Mouse (Mus musculus): Measurements from ENCODE around the gene Rad21l. TPM values are rescaled to one million over a fixed set of nuclear protein-coding genes. Genes with fewer than 3 reads are reported as not detected.

Gene Rad21l
- total and polyA plus RNA-seq, 2 experiments from 2014 or later, result not detected

DNA sequence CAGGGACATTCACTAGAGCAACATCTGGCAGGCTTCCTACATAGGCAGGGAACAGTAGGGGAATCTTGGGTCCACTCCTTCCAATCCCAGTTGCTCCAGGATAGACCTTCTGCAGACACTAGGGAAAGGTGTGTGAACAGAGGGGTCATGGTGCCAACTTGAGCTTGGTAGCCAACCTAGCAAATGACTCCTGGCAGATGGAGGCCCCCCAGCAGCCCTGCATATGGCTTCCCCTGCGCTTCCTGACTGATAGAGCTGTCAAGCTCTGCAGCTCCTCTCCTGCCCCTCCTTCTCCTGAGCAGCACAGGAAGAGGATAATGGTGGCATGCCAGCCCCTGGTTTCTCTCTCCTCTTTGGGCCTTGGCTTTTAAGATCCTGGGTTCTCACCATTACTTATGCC, 59.9 kb downstream of the Rad21l start:
- no peak for ATAC-seq (ENCODE audit: insufficient read depth, low read depth)
- H3K9ac ChIP-seq (replicated peaks; ENCODE audit: low read depth, low read length), result no peak overlapping the region
- H3K4me1 ChIP-seq (ENCODE audit: control insufficient read depth, insufficient read depth), result no peaks in the 10 kb centered on the region
- H3K36me3 ChIP-seq (replicated peaks; ENCODE audit: control insufficient read depth, insufficient read depth, low read length), result no peaks in the 10 kb centered on the region
- 55% methylated on average over 1 of the region's 1 CpGs for WGBS
- H3K27ac ChIP-seq (ENCODE audit: low read depth), result no peak overlapping the region
- no peak overlapping the region for H3K4me2 ChIP-seq (ENCODE audit: low read depth, low read length)
- H3K4me3 ChIP-seq (ENCODE audit: low read depth, low read length), result no peak overlapping the region
- no peaks in the 10 kb centered on the region for H3K27me3 ChIP-seq (ENCODE audit: control insufficient read depth, insufficient read depth, low read length)
- no peaks in the 10 kb centered on the region for H3K9me3 ChIP-seq (replicated peaks; ENCODE audit: control insufficient read depth, low read length)
- no peak for DNase-seq (ENCODE audit: low spot score)
- TF ChIP-seq EP300 (IDR thresholded peaks at IDR 0.05; ENCODE audit: low read depth) (no peak), CTCF (IDR thresholded peaks at IDR 0.05; ENCODE audit: low read depth) (no peak)

DNA sequence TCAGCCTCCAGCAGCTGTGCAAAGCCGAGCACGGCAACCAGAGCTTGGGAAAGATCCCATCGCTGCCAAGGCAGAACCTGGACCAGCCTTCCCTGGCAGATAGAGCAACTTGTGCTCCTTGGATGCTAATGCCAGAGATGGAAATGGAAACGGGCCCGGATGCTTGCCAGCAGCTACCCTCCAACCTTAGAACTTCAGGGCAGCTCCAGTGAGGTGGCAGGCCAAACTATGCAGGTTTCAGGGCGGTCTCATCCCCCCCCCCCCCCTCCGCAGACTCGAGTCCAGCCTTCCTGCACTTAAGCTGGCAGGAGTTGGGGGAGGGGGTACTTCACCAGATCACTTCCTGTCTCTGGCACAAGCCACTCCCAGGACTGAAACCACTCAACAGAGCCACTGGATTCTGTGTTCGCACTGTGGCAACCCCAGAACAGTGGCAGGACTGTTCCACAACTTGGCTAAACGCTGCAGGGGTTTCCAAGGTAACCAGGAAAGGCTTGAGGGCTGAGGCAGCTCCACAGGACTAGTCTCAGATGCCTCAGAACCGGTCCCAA, 62.8 kb downstream of the Rad21l start:
- no peak overlapping the region for H3K4me2 ChIP-seq (ENCODE audit: low read depth, low read length)
- no peak for ATAC-seq (ENCODE audit: insufficient read depth, low read depth)
- no peak for DNase-seq (ENCODE audit: low spot score)
- H3K4me1 ChIP-seq (ENCODE audit: control insufficient read depth, insufficient read depth), result no peaks in the 10 kb centered on the region
- no peak overlapping the region for H3K27ac ChIP-seq (ENCODE audit: low read depth)
- 36% methylated on average over 11 of the region's 11 CpGs for WGBS
- TF ChIP-seq EP300 (IDR thresholded peaks at IDR 0.05; ENCODE audit: low read depth) (no peak), CTCF (IDR thresholded peaks at IDR 0.05; ENCODE audit: low read depth) (no peak)
- H3K36me3 ChIP-seq (replicated peaks; ENCODE audit: control insufficient read depth, insufficient read depth, low read length), result no peaks in the 10 kb centered on the region
- no peaks in the 10 kb centered on the region for H3K27me3 ChIP-seq (ENCODE audit: control insufficient read depth, insufficient read depth, low read length)
- no peak overlapping the region for H3K9ac ChIP-seq (replicated peaks; ENCODE audit: low read depth, low read length)
- H3K9me3 ChIP-seq (replicated peaks; ENCODE audit: control insufficient read depth, low read length), result no peaks in the 10 kb centered on the region
- no peak overlapping the region for H3K4me3 ChIP-seq (ENCODE audit: low read depth, low read length)

DNA sequence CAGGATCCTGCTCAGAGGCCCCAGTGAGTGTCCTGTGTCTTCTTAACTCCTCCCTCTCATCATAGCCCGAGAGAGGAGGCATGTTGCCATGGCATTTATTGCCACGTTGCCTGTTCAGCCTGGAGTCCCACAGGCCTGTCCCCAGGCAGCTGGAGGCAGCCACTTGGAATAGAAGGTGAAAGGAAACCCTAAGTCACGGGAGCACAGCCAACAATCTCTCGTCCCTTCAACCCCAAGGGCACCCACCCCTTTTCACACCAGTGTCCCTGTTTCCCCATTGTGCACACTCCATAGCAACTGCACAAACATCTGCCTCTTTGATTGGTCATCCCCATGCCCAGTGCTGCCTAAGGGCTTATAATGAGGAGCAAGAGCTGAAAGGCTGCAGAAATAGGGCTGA, 64.7 kb downstream of the Rad21l start:
- no peaks in the 10 kb centered on the region for H3K4me1 ChIP-seq (ENCODE audit: control insufficient read depth, insufficient read depth)
- TF ChIP-seq EP300 (IDR thresholded peaks at IDR 0.05; ENCODE audit: low read depth) (no peak), CTCF (IDR thresholded peaks at IDR 0.05; ENCODE audit: low read depth) (no peak)
- no peak overlapping the region for H3K4me3 ChIP-seq (ENCODE audit: low read depth, low read length)
- H3K27me3 ChIP-seq (ENCODE audit: control insufficient read depth, insufficient read depth, low read length), result no peaks in the 10 kb centered on the region
- H3K9me3 ChIP-seq (replicated peaks; ENCODE audit: control insufficient read depth, low read length), result no peaks in the 10 kb centered on the region
- H3K27ac ChIP-seq (ENCODE audit: low read depth), result no peak overlapping the region
- no peaks in the 10 kb centered on the region for H3K36me3 ChIP-seq (replicated peaks; ENCODE audit: control insufficient read depth, insufficient read depth, low read length)
- no peak for ATAC-seq (ENCODE audit: insufficient read depth, low read depth)
- no peak overlapping the region for H3K4me2 ChIP-seq (ENCODE audit: low read depth, low read length)
- no peak overlapping the region for H3K9ac ChIP-seq (replicated peaks; ENCODE audit: low read depth, low read length)
- no peak for DNase-seq (ENCODE audit: low spot score)
- WGBS, result 39% methylated on average over 4 of the region's 4 CpGs

DNA sequence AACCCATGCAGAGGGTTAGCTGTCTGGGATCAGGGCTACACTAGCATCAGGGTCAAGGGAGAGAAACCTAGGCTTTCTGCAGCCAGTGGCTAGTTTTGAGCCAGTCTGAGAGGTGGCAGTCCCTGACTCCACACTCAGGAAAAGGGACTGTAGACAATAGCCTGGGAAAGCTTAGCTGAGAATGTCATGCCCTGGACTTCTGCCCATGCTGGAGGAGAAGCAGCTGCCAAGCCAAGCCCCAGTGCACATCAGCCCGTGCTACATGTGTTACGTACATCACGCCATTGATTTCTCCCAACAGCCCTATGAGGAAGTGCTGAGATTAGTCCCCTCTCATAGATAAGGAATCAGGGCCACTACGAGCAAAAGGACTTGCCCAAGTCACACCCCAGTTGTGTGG, 66.2 kb downstream of the Rad21l start:
- H3K9me3 ChIP-seq (replicated peaks; ENCODE audit: control insufficient read depth, low read length), result no peaks in the 10 kb centered on the region
- H3K4me1 ChIP-seq (ENCODE audit: control insufficient read depth, insufficient read depth), result no peaks in the 10 kb centered on the region
- no peaks in the 10 kb centered on the region for H3K36me3 ChIP-seq (replicated peaks; ENCODE audit: control insufficient read depth, insufficient read depth, low read length)
- no peaks in the 10 kb centered on the region for H3K27me3 ChIP-seq (ENCODE audit: control insufficient read depth, insufficient read depth, low read length)
- H3K4me3 ChIP-seq (ENCODE audit: low read depth, low read length), result no peak overlapping the region
- no peak overlapping the region for H3K9ac ChIP-seq (replicated peaks; ENCODE audit: low read depth, low read length)
- WGBS, result 20% methylated on average over 4 of the region's 4 CpGs
- H3K4me2 ChIP-seq (ENCODE audit: low read depth, low read length), result no peak overlapping the region
- DNase-seq (ENCODE audit: low spot score), result no peak
- TF ChIP-seq CTCF (IDR thresholded peaks at IDR 0.05; ENCODE audit: low read depth) (no peak), EP300 (IDR thresholded peaks at IDR 0.05; ENCODE audit: low read depth) (no peak)
- ATAC-seq (ENCODE audit: insufficient read depth, low read depth), result no peak
- H3K27ac ChIP-seq (ENCODE audit: low read depth), result no peak overlapping the region

GRCm38 (mm10) chr2:151598068-151598467, 70.3 kb downstream of the Rad21l start:
- no peak overlapping the region for H3K9ac ChIP-seq (replicated peaks; ENCODE audit: low read depth, low read length)
- H3K9me3 ChIP-seq (replicated peaks; ENCODE audit: control insufficient read depth, low read length), result no peaks in the 10 kb centered on the region
- 56% methylated on average over 2 of the region's 2 CpGs for WGBS
- DNase-seq (ENCODE audit: low spot score), result no peak
- H3K4me1 ChIP-seq (ENCODE audit: control insufficient read depth, insufficient read depth), result no peaks in the 10 kb centered on the region
- H3K27me3 ChIP-seq (ENCODE audit: control insufficient read depth, insufficient read depth, low read length), result no peaks in the 10 kb centered on the region
- no peak overlapping the region for H3K4me2 ChIP-seq (ENCODE audit: low read depth, low read length)
- no peak overlapping the region for H3K27ac ChIP-seq (ENCODE audit: low read depth)
- H3K36me3 ChIP-seq (replicated peaks; ENCODE audit: control insufficient read depth, insufficient read depth, low read length), result no peaks in the 10 kb centered on the region
- no peak for TF ChIP-seq EP300 (IDR thresholded peaks at IDR 0.05; ENCODE audit: low read depth)
- H3K4me3 ChIP-seq (ENCODE audit: low read depth, low read length), result no peak overlapping the region
- no peak for ATAC-seq (ENCODE audit: insufficient read depth, low read depth)

Other genes starting within 250 kb of the Rad21l start
- not detected in 2 replicates for gene 4921509C19Rik, start 192.4 kb downstream of the Rad21l start, total RNA-seq (2014; rRNA removed; ENCODE audit: low replicate concordance)
- not detected in 2 replicates for gene 4921509C19Rik, start 192.4 kb downstream of the Rad21l start, polyA plus RNA-seq (2015; fragmentation: Nextera tagmentation; extraction: Ambion mirVana)
- gene Nsfl1c, start 174.4 kb downstream of the Rad21l start, total RNA-seq (2014; rRNA removed; ENCODE audit: low replicate concordance), result 37.7 and 41.7 TPM in 2 replicates
- 115 and 117 TPM in 2 replicates for gene Nsfl1c, start 174.4 kb downstream of the Rad21l start, polyA plus RNA-seq (2015; fragmentation: Nextera tagmentation; extraction: Ambion mirVana)
- gene Fkbp1a, start 126.0 kb downstream of the Rad21l start, total RNA-seq (2014; rRNA removed; ENCODE audit: low replicate concordance), result 71.3 and 72.5 TPM in 2 replicates
- 454 and 476 TPM in 2 replicates for gene Fkbp1a, start 126.0 kb downstream of the Rad21l start, polyA plus RNA-seq (2015; fragmentation: Nextera tagmentation; extraction: Ambion mirVana)
- gene Sdcbp2, start 95.9 kb downstream of the Rad21l start, total RNA-seq (2014; rRNA removed; ENCODE audit: low replicate concordance), result 1.7 and 8.0 TPM in 2 replicates
- 1.8 and 2.2 TPM in 2 replicates for gene Sdcbp2, start 95.9 kb downstream of the Rad21l start, polyA plus RNA-seq (2015; fragmentation: Nextera tagmentation; extraction: Ambion mirVana)
- gene Snph, start 35.9 kb downstream of the Rad21l start, total RNA-seq (2014; rRNA removed; ENCODE audit: low replicate concordance), result 0.11 and 0.15 TPM in 2 replicates
- gene Snph, start 35.9 kb downstream of the Rad21l start, polyA plus RNA-seq (2015; fragmentation: Nextera tagmentation; extraction: Ambion mirVana), result 0.05 TPM in 1 of 2 replicates, not detected in the other
- gene Tmem74b, start 33.5 kb upstream of the Rad21l start, total RNA-seq (2014; rRNA removed; ENCODE audit: low replicate concordance), result 1.2 and 1.6 TPM in 2 replicates
- 3.6 and 3.8 TPM in 2 replicates for gene Tmem74b, start 33.5 kb upstream of the Rad21l start, polyA plus RNA-seq (2015; fragmentation: Nextera tagmentation; extraction: Ambion mirVana)
- 32.3 and 37.6 TPM in 2 replicates for gene Psmf1, start 75.7 kb upstream of the Rad21l start, total RNA-seq (2014; rRNA removed; ENCODE audit: low replicate concordance)
- gene Psmf1, start 75.7 kb upstream of the Rad21l start, polyA plus RNA-seq (2015; fragmentation: Nextera tagmentation; extraction: Ambion mirVana), result 31.4 and 32.6 TPM in 2 replicates
- gene Rspo4, start 174.4 kb upstream of the Rad21l start, total RNA-seq (2014; rRNA removed; ENCODE audit: low replicate concordance), result not detected in 2 replicates
- not detected in 2 replicates for gene Rspo4, start 174.4 kb upstream of the Rad21l start, polyA plus RNA-seq (2015; fragmentation: Nextera tagmentation; extraction: Ambion mirVana)
- 1.7 TPM in 1 of 2 replicates, not detected in the other for gene Angpt4, start 242.7 kb upstream of the Rad21l start, total RNA-seq (2014; rRNA removed; ENCODE audit: low replicate concordance)
- 0.10 and 0.12 TPM in 2 replicates for gene Angpt4, start 242.7 kb upstream of the Rad21l start, polyA plus RNA-seq (2015; fragmentation: Nextera tagmentation; extraction: Ambion mirVana)